Mouse (Mus musculus) testis, postnatal 10 days (tissue): ENCODE results near the gene Klrb1f.
"Not testable (repeated sequence)": the region's sequence is repeated elsewhere in the genome, so short reads cannot be mapped to it uniquely, and the experiment has no call there.

ENCODE experiments used
- DNase-seq: peaks from one replicate; pipeline ENCODE4 v3.0.0; 2021; ENCODE audit warnings: low spot score

The Klrb1f gene

DNA sequence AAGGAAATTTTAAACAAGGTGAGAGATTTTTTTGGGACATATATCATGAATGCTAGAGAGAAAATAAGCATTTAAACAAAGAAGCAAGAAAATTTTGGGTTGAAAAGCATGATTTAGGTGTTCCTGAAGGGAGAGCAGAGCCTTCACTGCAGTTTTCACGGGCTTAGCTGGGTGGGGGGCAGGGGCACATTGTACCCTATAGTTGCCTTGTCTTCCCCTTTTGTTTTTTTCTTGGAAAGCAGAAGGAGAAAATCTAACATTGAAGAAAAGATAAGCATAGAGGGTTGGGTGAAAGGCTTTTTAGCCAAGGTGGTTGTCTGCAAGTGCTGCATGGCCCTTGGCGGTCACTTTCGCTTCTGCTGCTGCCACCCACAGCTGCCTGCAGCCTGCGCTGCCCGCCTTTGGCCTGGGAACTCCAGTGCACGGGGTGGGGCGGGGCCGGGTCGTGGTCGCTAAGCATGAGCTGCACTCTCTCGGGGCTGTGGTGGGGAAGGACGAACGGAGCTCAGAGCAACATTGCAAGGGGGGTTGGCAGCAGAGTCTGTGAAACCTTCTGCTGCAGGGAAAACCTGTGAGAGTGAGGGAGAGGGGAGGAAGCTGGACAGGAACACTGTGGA is 3.3 kb downstream of the Klrb1f start:
- peak; percentile 64 for DNase-seq

DNA sequence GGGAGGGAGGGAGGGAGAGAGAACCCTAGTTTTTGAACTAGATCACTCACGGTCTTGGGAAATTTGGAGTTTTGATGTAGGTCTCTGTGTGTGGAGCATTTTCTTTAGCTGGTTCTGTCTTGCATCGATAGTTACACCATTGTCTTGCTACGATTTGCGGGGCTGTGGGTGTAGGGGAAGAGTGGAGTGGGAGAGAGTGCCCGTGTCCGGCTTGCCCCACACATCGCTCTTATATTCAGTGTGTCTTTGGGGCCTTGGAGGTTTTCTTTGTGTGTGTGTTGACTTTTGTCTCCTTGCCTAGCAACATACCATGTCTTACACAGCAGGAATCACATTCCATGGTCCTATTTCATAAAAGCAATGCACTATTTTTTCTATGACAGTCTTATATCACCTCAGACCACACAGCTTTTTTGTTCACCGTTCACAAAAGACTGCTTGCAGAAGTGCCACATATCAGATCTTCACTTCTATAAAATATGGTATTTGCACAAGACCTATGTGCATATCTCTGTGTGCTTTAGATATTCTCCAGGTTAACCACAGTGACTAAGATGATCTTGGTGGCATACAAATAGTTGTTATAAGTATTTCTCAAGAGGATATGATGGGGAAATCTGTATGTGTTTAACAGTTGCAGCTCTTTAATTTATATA is 4.0 kb downstream of the Klrb1f start:
- DNase-seq = no peak

DNA sequence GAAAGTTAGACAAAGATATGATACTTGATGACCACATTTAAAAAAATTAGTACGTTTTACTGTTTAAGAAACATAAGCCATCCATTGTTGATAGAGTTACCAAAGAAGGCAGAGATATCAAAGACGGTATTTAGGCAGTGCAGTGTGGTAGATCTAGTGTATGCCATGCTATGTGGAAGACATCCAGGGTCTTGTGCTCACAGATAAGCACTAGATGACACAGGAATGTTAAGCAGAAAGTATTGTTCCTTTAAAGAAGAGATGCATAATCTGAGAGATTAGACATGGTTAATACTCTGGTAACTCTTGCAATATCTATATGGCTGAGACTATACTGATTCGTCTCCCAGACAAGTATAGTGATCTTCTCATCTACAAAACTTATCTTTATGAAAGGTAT is 5.4 kb downstream of the Klrb1f start:
- DNase-seq = no peak

DNA sequence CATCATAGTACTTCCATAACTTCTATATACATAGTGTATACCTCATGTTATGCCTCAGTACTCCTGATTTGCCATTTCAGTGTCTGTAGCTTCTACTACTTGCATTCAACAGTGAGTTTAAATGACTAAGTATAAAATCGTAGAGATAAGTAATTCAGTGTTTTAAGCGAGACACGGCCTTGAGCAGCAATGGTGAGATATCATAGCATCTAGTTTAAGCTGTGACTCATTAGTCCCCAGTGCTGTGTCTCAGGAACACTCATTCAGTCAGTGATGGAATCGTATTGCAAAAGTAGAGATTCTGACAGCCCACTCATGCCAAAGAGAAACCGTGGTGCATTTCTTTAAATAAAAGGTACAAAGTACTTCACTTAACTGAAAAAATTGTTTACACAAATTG is 6.0 kb downstream of the Klrb1f start:
- DNase-seq = no peak

DNA sequence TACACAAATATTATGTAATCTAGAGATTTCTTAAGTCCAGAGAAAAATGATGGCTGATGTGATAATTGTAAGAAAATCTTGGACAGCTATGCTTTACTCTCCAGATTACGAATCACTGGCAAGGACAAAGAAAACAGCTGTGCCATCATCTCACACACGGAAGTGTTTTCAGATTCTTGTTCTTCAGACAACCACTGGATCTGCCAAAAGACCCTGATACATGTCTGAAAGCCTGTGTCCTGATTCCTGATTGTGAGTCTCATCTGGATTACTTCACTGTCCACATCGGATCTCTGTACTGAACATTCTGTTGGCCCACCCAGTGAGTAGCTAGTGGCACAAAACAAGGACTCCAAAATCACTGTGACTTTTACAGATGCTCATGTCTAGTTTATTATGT is 10.5 kb downstream of the Klrb1f start:
- no peak for DNase-seq

DNA sequence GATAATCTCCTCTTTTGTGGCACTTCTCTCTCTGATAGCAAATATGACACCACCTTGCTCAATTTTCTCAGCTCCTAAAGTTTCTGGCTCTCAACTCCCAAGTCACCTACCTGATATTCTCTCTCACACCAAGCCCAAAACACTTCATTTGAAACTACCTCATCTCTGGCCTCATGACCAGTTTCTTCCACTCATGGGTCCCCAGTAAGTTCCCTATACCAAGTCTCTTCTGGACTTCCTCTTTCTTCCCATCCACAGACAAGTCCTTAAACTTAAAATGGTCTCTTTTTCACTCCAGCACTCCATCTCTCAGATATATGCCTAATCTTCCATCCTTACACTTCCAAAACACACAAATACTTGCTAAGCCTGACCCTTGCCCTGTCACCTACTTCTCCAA is 12.3 kb downstream of the Klrb1f start:
- DNase-seq = no peak

DNA sequence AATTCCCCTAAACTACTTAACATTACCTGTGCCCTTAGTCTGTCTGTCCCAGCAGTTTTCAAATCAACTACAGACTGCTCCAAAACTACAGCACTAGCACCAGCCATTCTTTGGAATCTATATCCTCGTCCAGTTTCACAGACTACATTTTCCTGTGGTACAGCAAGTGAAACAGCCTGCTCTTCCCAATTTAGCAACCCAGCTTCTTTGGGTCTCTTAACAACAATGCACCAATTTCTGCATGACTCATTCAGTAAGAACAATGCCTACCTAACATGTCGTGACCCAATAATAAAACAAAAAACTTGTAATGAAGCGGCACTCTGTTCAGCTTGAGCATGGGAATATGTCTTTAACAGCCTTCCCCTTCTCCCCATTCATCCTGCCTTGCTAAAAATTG is 19.7 kb downstream of the Klrb1f start:
- no peak for DNase-seq

DNA sequence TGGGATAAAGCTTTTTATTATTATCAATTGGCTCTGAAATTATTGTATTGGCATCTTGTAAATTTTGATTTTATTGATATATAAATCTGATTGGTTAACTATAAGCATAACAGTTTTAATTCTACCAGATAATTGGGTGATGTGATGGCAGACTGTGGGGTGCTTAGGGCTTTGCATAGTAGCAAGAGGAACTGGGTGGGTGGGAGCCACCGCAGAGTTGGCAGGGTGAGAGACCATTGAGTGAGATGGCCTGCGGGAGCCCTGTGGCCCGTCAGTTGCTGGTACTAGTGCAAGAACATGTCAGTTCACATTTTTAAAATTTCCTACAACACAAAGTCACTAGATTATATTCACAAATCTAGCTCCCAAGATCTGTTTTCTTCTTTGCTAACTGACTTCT is 20.2 kb downstream of the Klrb1f start:
- no peak for DNase-seq

DNA sequence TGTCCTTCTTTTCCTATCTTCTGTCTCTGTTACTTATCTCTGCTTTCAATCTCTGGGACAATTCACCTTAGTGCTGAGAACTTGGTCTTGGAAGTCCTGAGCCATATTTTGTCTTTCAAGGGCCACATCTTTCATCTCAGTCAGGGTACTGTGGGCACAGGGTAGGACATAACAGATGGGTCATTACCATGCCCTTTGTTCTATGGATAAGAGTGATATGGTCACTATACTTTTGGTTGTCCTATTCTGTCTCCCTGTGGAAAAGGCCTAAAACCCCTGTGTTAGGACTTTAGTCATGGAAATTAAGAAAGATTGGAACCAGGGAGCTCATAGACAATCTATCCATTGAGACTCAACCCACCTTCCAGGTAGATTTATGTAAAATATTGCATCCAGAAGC is 20.8 kb downstream of the Klrb1f start:
- no peak for DNase-seq

DNA sequence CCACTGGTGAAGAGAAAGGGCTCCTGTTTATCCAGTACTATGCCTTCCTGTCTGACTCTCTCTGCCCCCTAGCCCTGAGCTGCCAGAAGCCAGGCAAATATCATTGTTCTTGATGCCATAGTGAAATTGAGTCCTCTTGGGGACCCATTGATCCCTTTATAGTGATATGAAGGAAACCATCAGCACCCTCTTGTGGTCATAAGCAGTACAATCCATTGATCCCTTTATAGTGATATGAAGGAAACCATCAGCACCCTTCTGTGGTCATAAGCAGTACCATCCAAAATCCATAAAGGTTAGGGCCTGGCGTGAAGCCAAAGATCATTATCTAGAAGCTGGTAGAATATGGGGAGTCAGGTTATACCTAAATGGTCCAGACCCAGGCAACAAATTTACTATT is 21.3 kb downstream of the Klrb1f start:
- peak; percentile 49 for DNase-seq

DNA sequence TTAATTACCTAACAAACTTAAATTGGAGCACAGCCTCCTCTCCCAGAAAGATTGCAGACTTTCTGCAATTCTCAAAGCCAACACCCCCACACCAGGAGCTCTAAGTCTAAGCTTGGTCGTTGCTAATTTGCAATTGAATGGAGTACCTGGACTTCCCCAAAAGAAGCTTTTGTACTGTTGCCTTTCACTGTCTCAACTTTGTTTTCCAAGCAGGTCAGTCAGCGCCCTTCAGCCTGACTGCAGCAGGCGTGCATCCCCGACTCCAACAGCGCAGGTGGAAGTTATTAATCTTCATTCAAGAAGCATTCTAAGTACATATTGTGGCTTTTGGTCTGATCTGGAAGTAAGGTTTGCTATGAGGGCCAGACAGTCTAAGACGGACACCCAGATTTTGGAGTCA is 39.4 kb downstream of the Klrb1f start:
- DNase-seq = no peak

DNA sequence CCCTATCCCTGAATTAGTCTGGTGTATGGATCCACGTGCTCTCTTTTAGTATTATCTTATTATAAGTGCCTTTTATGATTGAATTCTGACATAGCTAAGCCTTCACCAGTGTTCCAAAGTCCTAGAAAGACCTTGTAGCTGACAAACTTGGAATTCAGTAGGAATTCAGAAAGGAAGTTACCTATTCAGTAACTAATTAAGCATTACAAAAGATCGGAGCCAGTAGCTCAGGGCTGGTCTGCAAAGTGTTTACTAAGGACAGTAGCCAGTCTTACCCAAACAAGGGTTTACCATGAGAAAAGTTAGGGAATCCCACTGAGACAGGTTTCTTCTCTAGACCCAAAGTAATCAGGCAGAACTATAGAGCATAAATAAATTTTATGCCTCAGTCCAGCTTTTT is 40.3 kb downstream of the Klrb1f start:
- DNase-seq = not testable (repeated sequence)

DNA sequence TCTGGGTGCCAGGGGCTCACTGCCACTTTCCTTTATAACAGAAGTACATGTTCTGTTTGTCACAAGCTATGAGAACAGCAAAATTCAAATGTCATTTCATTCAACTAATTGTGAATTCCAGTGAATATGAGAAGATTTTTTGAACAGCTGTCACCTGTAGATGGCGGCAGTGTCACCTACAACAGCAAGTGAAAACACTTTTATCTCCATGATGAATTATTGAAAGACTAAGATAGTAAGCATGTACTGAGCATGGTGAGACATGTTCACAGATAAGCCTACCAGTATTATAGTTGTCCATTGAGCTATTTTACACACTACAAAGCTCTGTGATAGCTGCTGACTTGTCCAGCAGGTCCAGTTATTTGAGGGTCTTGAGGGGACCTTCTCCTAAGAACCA is 42.5 kb downstream of the Klrb1f start:
- peak; percentile 48 for DNase-seq

DNA sequence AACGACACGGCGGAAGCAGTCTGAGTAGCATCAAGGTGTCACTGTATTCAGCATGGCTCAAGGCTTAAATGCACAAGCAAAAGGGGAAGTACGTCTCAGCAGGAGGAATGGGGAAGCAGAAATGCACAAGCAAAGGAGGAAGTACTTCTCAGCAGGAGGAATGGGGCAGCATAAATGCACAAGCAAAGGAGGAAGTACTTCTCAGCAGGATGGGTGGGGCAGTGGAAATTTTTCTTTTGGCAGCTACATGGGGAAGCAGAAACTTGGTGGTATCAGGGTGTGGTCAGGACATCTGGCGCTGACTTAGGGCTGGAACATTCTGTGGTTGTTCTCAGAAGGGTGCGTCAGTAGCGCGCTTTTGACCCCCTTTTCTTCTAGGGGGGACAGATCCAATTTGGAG is 42.9 kb downstream of the Klrb1f start:
- not testable (repeated sequence) for DNase-seq

DNA sequence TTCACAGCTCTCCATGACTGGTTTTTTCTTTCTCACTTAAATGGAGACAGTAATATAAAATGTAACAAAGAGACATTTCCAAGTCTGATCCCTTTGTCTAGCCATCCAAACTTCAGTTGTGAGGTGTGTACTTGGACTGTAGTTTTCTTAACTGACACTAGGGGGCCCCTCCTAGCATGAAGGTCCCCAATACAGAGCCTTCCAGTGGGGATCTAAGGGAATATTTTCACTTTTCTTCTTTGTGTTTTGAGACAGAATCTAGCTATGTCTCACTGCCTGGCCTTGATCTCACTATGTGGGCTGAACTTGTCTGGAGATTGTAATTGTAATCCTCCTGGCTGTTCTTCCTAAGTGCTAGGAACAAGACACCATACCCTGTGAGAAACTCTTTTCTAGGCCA is 49.5 kb downstream of the Klrb1f start:
- no peak for DNase-seq

DNA sequence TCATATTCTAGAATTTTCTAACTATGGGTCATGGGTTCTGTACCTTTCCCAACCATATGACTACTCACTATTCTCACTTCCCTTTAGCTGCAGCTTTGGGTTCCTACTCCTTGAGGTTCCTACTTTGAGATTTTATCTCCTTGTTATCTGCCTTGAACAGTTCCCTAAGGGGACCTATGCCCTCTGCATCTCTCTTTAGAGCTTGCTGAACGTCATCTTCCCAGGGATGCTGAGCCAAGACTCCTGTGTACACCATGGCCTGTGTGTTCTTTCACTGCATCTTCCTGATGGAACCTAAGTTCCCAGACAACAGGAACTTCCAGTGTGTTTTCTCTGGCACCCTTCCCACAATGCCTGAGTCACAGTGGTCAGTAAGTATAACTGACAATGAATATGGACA is 52.2 kb downstream of the Klrb1f start:
- no peak for DNase-seq

DNA sequence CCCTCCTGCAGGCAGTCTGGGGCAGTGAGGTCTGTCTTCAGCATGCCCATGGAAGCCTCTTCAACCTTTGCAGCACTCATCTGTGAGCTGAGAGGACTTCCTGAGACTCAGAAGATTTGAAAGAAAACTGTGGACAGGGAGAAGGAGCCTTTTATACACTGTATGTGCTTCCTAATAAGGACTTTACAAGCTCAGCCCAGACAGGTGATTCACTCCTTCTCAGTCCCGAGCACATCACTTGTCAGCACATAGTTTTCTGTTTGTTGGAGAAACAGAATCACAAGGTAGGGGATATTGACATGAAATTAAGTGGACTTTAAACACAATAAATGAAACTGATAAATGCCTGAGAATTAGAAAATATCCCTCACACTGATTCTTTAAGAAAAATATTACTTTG is 55.1 kb downstream of the Klrb1f start, which contains the start of gene Clec2e:
Gene Clec2e (minus strand): TSS at position 120 of the 400 bp plus-strand sequence.
- not testable (repeated sequence) for DNase-seq

DNA sequence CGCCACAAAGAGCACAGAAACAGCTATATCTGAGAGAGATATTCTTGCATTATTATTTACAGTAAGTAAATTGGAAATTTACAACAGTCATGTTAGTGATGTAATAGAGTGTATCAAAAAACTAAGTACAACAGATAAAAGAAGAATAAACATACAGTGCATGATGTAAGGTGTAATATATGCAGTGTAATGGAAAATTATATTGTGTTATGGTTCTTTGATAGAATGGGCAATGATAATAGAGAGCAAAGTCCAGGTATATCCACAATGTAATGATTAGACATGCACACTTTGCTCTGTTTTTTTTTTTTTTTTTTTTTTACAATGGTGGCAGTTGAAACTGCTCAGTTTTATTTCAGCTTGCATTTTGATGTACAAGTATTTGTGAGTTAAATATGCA is 55.9 kb downstream of the Klrb1f start:
- DNase-seq = no peak

DNA sequence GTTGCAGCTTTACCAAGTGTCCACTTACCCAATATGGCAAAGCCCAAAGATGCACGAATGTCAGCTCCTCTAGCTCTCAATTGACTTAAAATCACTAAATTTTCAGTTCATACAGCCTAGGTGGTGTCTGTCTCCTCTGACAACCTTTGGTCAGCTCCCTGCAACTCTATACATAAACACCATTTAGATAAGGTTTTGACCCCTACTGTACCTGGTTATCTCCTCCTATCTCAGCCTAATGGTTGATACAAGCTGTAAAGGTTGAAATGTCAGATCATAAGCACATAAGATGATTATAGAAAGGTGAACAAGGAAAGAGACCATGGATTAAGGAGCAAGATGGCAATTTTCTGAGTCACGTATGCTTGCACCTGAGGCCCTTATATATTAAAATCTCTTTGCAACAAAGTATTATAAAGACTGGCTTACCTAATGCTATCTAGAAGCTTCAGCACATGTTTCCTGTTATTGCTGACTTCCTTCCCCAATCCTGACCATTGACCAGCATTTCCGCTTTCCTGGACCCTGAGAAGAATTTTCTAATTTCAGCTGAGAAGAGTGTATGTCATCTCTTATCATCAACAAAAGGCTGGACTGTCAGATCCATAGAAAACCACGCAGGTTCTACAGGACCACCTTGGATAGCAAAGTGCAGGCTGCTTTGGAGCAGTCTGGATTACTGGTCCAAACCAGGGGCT is 57.3 kb downstream of the Klrb1f start:
- no peak for DNase-seq
